Mouse (Mus musculus) neutrophil, adult 59 days (primary cell): ENCODE measurements around the gene Cdk2. TPM values are rescaled to one million over a fixed set of nuclear protein-coding genes. Genes with fewer than 3 reads are reported as not detected.

Experiments used
- total RNA-seq, 2 experiments: library from RNA; stranded (reverse); gene quantifications; 1 replicate in 1 of 2; 2 replicates in 1 of 2; pipeline ENCODE4 v1.2.4; 2023

Cdk2 gene
- 10 to 100 TPM; 74.7 to 85.8 TPM for total RNA-seq

DNA sequence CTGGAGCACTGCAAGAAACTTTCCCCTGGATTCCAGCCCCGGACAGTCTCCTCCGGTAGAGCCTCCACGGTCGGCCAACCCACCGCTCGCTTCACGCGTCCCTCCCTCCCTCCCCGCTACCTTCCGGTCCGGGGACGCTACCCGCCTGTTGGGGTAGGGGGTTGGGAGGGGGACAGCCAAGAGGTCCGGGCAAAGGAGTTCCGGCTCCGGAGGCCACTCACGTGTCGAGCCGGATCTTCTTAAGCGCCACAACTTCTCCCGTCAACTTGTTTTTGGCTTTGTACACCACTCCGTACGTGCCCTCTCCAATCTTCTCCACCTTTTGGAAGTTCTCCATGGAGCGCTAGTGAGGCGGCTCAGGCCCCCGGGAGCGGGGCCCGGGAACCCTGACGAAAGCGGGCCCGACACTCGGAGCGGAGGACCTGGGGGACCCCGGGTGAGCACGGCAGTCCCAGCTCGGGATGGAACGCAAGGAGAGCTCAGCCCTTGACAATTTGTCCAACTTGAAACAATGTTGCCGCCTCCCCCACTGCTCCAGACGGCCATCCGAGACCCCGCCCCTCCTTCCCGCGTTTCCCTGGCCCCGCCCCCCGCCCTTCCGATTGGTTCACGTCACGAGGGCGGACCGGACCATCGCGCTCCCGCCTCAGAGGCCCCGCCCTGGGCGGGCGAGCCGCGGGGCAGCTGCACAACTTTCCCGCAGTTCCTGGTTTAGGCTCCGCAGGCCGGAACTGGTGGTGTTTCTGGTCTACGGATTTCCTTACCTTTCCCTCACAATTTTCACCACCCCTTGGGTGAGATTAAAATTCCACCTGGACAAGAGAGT lies at the start of gene Cdk2:
TSS of gene Cdk2 (minus strand) at position 541 of the 826 bp plus-strand sequence.

DNA sequence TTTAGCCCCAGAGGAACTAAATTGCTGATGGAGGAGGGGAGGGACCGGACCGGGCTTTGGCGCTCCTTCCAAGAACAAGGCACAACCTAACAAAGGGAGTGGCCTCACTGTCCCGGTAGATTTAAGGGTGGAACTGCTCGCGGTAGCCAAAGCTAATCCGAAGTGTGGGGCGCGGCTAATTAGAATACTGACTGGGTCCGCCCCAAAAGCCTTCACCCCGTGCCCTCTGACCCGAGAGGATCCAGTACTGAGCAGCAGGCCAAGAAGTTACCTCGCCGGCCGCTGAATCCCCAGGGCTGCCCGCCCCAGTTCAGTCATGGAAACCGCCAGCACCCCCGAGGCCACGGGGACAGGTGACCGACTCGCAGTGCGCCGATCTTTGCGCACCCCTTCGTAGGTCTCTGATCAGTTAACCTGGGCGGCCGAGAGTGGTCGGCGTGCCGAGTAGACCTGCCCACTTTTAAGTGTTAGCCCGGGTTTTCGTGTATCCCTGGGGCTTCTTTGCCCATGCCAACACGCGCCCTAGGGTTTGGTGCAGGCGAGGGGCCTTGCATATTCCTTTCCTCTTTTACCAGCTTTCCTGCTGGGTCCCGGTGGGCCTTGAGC lies 42.9 kb upstream of the Cdk2 start, which contains the start of gene Pym1:
TSS of gene Pym1 (plus strand) at position 244 of the 606 bp plus-strand sequence.

DNA sequence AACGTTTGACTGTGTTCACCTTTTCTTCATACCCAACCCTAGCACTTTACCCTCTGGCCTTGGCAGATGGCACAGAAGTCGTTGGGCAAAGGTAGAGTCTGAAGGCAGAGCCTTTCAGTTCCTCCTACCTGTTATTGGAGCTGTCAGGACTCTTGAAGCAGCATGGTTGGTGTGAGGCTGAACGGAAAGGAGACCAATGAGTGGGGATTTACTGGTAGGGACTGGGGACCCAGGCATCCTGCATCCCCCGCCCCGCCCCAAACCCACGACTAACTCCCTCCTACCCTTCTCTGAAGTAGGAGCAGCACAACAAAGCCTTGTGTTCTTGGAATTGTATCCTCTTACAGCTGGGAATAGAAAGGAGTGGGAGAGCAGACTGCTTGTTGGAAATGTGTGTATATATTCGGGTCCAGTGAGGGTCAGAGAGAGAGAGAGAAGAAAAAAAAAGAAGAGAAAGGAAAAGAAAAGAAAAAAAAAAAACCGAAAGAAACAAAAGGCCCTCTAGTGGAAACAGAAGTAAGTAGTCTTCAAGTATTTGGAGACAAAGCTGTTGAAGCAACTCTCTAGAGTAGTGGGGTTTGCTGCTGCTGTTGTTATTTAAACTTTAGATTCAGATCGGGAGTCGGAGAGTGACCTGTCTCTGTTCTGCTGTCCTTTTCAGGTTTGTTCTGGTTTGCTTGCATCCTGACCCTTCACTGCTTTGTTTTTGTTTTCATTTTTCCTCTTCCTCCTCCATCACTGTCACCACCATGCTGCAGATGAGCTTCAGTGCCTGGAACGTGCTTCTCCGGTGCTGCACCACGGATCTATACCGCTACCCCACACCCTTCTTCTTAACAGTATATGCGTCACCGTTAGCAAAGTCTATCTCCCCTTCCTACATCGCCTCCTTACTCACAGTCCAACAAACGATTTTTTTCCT lies 40.1 kb upstream of the Cdk2 start, which contains the start of gene Dgka:
TSS of gene Dgka (minus strand) at position 176 of the 922 bp plus-strand sequence.

DNA sequence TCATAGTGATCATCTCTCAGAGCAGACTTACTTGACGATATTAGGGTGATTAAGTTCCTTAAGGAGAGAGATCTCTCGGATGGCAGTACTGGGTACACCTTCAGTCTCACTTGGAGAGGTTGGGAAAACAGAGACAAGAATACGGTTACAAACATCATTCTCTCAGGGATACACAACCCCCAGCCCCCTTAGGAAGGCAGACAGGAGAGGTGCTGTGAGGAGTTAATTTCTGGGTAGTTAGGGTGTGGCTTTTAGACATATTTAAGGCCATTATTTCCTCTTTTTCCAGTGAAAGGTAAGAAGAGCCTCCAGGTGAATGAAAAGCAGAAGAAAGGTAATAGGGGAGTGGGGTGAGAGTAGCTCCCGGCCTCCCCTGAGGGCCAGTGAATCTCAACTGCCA lies 936 bp downstream of the Cdk2 start, which contains the start of gene Pmel:
TSS of gene Pmel (plus strand) at position 301 of the 400 bp plus-strand sequence.

DNA sequence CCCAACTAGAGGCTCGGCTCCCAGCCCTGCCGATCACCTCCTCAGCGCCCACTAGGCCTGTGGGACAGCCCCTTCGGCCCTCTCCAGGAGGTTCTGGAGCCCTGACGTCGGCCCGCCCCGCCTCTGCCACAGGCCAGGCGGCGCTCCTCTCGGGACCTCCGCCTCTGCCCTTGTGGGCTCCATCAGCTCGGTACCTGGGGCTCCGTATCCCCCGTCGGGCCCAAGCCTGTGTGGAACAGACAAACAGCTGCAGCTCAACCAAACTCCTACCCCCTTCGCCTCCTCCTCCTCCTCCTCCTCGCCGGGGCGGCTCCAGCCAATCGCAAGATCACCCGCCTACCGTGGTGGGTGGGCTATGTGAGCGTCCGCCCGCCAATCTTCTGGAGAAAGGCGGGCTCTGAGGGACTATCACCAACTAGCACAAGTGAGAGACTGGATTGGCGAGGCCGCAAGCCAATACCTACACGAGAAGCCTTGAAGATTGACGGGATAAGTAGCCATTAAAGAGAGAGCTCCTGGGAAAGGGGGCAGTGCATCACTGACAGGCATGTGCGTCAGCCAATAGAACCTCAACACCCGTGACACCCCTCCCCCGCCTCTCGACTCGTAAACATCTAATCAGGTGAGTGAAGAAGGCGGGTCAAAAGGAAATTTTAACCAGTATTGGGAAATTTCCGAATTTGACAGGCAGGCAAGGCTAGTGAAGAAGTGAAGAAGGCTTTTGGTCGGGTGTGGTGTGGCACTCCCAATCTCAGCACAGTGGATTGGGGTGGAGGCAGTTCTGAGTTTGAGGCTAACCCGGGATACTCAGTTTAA lies 8.6 kb downstream of the Cdk2 start, which contains the start of gene Rab5b:
TSS of gene Rab5b (minus strand) at position 273 of the 816 bp plus-strand sequence.

DNA sequence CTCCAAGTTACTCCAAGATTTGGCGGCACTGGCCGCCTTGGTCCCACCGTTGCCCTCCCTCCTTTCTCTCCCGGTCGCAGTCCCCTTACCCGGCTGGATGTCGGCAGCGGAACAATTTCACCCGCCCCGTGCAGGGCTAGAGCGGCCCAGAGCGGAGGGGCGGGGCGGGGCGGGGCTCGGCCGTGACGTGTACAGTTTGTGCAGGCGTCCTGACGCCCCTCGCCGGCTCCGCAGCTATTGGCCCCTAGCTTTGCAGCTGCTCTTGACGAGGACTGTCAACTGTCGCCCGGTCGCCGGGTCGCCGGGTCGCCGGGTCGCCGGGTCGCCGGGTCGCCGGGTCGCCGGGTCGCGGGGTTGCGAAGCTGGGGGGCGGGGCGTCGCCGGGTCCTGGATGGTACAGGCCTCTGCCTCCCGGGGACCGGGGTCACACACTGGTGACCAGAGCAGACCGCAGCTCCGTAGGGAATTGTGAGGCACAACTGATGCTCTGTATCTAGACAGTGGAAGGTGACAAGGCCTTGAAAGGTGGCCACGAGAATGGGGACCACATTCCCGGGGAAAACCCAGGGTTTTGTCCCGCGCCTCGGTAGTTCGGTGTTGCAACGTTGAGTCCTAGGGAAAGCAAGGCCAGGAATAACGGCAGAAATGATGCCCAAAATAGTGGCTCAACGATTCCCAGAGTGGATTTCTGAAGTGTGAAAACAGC lies 30.9 kb downstream of the Cdk2 start, which contains the start of gene Suox:
TSS of gene Suox (minus strand) at position 311 of the 706 bp plus-strand sequence.

Other genes with a start within 250 kb of the Cdk2 start
- gene Smarcc2, start 245.8 kb downstream of the Cdk2 start, total RNA-seq = 10 to 100 TPM; 95.0 to 97.7 TPM
- gene Myl6, start 210.9 kb downstream of the Cdk2 start, total RNA-seq = 1,000 to 10,000 TPM; 1,139 to 1,227 TPM
- 1 to 10 TPM in 1 of 2 experiments, under 1 TPM in 1; 0.98 to 1.8 TPM for gene Myl6b, start 206.3 kb downstream of the Cdk2 start, total RNA-seq
- 100 to 1,000 TPM; 126 to 159 TPM for gene Esyt1, start 179.2 kb downstream of the Cdk2 start, total RNA-seq
- gene Zc3h10, start 157.3 kb downstream of the Cdk2 start, total RNA-seq = 10 to 100 TPM; 25.6 to 28.0 TPM
- 1,000 to 10,000 TPM; 1,597 to 1,656 TPM for gene Rpl41, start 155.7 kb downstream of the Cdk2 start, total RNA-seq
- gene Pa2g4, start 139.0 kb downstream of the Cdk2 start, total RNA-seq = 10 to 100 TPM; 42.7 to 48.3 TPM
- under 1 TPM; 0.49 to 0.58 TPM for gene Erbb3, start 115.4 kb downstream of the Cdk2 start, total RNA-seq
- 100 to 1,000 TPM; 471 to 533 TPM for gene Rps26, start 78.3 kb downstream of the Cdk2 start, total RNA-seq
- gene Ikzf4, start 59.0 kb downstream of the Cdk2 start, total RNA-seq = not detected
- gene Suox, start 31.0 kb downstream of the Cdk2 start, total RNA-seq = 1 to 10 TPM; 2.3 to 3.2 TPM
- 100 to 1,000 TPM; 110 to 114 TPM for gene Rab5b, start 8.8 kb downstream of the Cdk2 start, total RNA-seq
- gene Pmel, start 836 bp downstream of the Cdk2 start, total RNA-seq = 1 to 10 TPM; 1.6 to 2.2 TPM
- gene Dgka, start 39.8 kb upstream of the Cdk2 start, total RNA-seq = 10 to 100 TPM; 50.1 to 52.9 TPM
- gene Pym1, start 42.9 kb upstream of the Cdk2 start, total RNA-seq = 10 to 100 TPM; 18.5 to 21.6 TPM
- 1 to 10 TPM; 4.4 to 6.1 TPM for gene Mmp19, start 85.9 kb upstream of the Cdk2 start, total RNA-seq
- gene Dnajc14, start 99.0 kb upstream of the Cdk2 start, total RNA-seq = 10 to 100 TPM; 67.2 to 71.3 TPM
- gene Tmem198b, start 99.3 kb upstream of the Cdk2 start, total RNA-seq = 1 to 10 TPM; 4.8 to 5.1 TPM
- 10 to 100 TPM; 33.1 to 39.1 TPM for gene Sarnp, start 112.3 kb upstream of the Cdk2 start, total RNA-seq
- gene Ormdl2, start 116.6 kb upstream of the Cdk2 start, total RNA-seq = 10 to 100 TPM; 17.9 to 23.0 TPM
- under 1 TPM; 0.15 to 0.20 TPM for gene Gdf11, start 186.7 kb upstream of the Cdk2 start, total RNA-seq
- gene Cd63, start 196.0 kb upstream of the Cdk2 start, total RNA-seq = 100 to 1,000 TPM; 129 to 165 TPM
- 1 to 10 TPM; 5.5 to 6.2 TPM for gene Rdh5, start 217.9 kb upstream of the Cdk2 start, total RNA-seq
- gene Bloc1s1, start 219.0 kb upstream of the Cdk2 start, total RNA-seq = 100 to 1,000 TPM; 100 to 105 TPM
- under 1 TPM; 0.13 to 0.42 TPM for gene Itga7, start 228.8 kb upstream of the Cdk2 start, total RNA-seq